Mouse (Mus musculus): ENCODE measurements around the gene Ehd1. TPM values are rescaled to one million over a fixed set of nuclear protein-coding genes. Genes with fewer than 3 reads are reported as not detected.

Gene Ehd1
- polyA plus RNA-seq, 1 experiment from 2014 or later: 63.8 TPM

DNA sequence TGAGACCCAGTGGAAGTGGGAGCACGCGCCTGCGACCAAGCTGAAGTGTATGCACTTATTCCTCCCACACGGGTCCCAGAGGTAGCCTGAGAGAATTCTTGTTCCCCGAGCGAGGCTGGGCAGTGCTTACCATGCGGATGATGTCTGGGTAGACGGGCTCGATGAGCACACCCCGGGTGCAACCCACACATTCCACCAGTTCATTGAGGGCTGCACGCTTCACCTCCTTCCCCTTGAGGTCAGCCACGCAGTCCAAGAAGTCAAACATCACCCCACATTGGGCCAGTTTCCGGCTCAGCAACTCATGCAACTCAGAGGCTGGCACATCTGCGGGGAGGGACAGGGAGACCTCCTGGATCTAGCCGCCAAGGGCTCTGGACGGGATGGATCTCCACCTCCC is 42.9 kb upstream of the Ehd1 start:
- TF ChIP-seq CTCF (IDR thresholded peaks at IDR 0.05; ENCODE audit: low read depth) (no peak), EP300 (optimal IDR thresholded peaks at IDR 0.05) (no peak)
- Histone ChIP-seq H3K27ac (replicated peaks) (no peak overlapping the region), H3K27me3 (ENCODE audit: control insufficient read depth, insufficient read depth, low read length) (no peaks in the 10 kb centered on the region), H3K4me2 (replicated peaks; ENCODE audit: low read depth) (no peak overlapping the region), H3K4me3 (ENCODE audit: low read depth, low read length) (no peak overlapping the region), H3K9ac (ENCODE audit: low read length) (no peak overlapping the region), H3K36me3 (ENCODE audit: control insufficient read depth, insufficient read depth, low read length) (peaks cover 6% of the 10 kb centered on the region; the same call in 1 of the 2 replicates), H3K9me3 (ENCODE audit: control insufficient read depth, low read length) (no peaks in the 10 kb centered on the region), H3K4me1 (replicated peaks; ENCODE audit: control insufficient read depth, insufficient read depth) (peaks cover 10% of the 10 kb centered on the region; the same call in 1 of the 2 replicates)
- 92% methylated on average over 16 of the region's 16 CpGs for WGBS
- ATAC-seq (ENCODE audit: low FRiP score, low TSS enrichment): no peak
- DNase-seq (ENCODE audit: low spot score): no peak

DNA sequence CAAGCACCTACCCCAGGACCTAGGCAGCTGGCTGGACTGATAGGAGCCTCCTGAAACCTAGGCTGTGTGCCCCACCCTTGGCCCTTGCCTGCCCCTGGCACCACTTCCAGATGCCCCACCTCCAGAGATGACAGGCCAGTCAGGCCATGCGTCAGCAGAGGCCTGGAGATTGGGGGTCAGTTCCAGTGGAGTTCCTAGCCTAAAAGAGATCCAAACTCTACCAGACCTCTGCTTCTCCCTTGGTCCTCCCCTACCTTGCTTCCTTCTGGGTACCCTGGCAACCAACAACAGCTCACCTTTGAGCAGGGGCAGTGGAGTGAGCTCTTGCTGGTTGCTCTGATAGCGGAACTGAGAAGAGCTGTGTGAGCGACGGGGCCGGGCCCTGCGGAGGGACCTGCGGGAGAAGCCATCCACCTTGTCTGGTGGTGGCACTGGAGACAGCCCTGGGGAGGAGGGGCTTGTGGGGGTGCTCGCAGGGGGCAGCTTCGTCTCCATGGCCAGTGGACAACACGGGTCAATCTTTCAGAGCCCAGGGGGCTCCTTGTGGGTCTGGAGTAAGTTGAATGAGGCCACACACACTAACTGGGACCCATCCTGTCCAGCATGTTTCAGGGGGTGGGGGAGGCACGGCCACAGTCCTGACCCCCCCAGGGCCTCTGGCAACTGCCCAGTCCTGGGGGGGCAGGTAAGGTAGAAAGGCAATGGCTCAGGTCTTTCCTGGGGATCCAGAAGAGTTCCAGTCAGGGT is 42.0 kb upstream of the Ehd1 start:
- TF ChIP-seq CTCF (IDR thresholded peaks at IDR 0.05; ENCODE audit: low read depth) (no peak), EP300 (optimal IDR thresholded peaks at IDR 0.05) (no peak)
- H3K27ac ChIP-seq (replicated peaks): no peak overlapping the region
- H3K4me3 ChIP-seq (ENCODE audit: low read depth, low read length): peak overlapping the region; percentile 75
- H3K4me2 ChIP-seq (replicated peaks; ENCODE audit: low read depth): peak overlapping the region; percentile 85
- peak; percentile 46 for DNase-seq (ENCODE audit: low spot score)
- H3K9me3 ChIP-seq (ENCODE audit: control insufficient read depth, low read length): no peaks in the 10 kb centered on the region
- H3K9ac ChIP-seq (ENCODE audit: low read length): peak overlapping the region; percentile 80
- 61% methylated on average over 11 of the region's 11 CpGs for WGBS
- no peaks in the 10 kb centered on the region for H3K27me3 ChIP-seq (ENCODE audit: control insufficient read depth, insufficient read depth, low read length)
- no peak for ATAC-seq (ENCODE audit: low FRiP score, low TSS enrichment)
- peaks cover 10% of the 10 kb centered on the region; the same call in 1 of the 2 replicates for H3K4me1 ChIP-seq (replicated peaks; ENCODE audit: control insufficient read depth, insufficient read depth)
- peaks cover 6% of the 10 kb centered on the region; the same call in 1 of the 2 replicates for H3K36me3 ChIP-seq (ENCODE audit: control insufficient read depth, insufficient read depth, low read length)

DNA sequence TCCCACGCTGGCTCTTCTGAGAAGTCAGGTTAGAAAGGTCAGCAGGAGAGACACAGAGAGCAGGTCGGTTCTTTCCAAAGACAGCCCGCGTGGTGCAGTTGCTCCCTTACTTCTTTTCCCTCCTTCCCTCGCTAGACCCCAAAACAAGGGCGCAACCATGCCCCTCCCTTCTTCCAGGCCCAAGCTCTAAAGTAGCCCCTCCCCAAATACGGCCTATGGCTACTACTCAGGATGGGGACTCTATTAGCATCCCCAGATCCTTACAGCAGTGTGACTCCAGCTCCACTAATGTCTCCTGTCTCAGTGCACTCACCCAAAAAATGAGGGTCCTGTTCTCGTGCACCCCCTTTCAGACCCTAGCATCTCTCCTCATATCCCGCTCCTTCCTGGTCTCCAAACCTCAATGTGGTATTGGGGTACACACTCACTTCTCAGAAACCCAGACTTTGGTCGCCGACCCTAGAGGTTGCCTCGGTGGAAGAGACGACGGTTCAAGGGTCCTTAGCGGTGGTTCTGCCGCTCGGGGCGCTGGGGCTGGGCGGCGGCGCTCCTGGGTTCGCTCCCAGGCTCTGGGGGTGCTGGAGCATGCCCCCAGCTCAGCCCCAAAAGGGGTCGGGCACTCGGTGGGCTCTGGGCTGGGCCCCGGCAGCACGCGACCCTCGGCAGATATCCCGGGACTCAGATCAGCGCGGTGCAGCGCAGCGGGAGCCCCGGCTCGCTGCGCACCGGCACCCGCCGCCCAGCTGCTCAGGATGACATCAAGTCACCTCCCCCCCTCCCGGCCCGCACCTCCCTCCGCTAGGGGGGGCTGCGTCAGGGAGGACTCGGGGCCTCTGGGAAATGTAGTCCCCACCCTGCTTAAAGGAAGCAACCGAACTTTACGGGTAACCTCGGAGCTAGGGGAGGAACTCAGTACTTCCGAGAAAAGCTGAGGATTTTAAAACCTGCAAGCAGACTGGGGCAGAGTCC is 41.2 kb upstream of the Ehd1 start, which contains the start of gene Ppp2r5b:
TSS of gene Ppp2r5b (minus strand) at position 789 of the 969 bp plus-strand sequence.
- Histone ChIP-seq H3K9ac (ENCODE audit: low read length) (peak within 1 kb of the TSS; percentile 80), H3K9me3 (ENCODE audit: control insufficient read depth, low read length) (no peaks in the 10 kb centered on the region), H3K4me3 (ENCODE audit: low read depth, low read length) (peak within 1 kb of the TSS; percentile 75), H3K36me3 (ENCODE audit: control insufficient read depth, insufficient read depth, low read length) (peaks cover 6% of the 10 kb centered on the region; the same call in 1 of the 2 replicates), H3K27me3 (ENCODE audit: control insufficient read depth, insufficient read depth, low read length) (no peaks in the 10 kb centered on the region), H3K27ac (replicated peaks) (peak within 1 kb of the TSS; percentile 96), H3K4me1 (replicated peaks; ENCODE audit: control insufficient read depth, insufficient read depth) (peaks cover 10% of the 10 kb centered on the region; the same call in 1 of the 2 replicates), H3K4me2 (replicated peaks; ENCODE audit: low read depth) (peak within 1 kb of the TSS; percentile 85)
- TF ChIP-seq EP300 (optimal IDR thresholded peaks at IDR 0.05) (no peak), CTCF (IDR thresholded peaks at IDR 0.05; ENCODE audit: low read depth) (peak; percentile 72)
- peak; percentile 96 for DNase-seq (ENCODE audit: low spot score)
- ATAC-seq (ENCODE audit: low FRiP score, low TSS enrichment): peak; percentile 90
- WGBS: 4% methylated on average over 48 of the region's 48 CpGs

DNA sequence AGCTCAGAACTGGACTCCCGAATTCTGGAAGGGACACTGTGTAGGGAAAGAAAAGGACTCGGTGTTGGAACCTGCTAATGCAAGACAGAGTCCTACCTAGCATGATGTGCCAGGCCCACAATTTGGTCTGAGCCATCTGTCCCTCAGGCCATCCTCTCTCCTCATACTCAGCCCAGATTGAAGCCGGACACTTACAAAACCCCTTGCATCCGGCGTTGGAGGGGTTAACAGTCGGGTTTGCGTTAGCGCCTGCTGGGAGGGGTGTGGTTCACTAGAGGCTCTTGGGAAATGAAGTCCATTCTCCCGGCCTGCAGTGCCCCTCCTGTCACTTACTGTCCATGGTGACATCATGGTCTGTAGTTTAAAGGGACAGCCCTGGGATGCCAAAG is 40.5 kb upstream of the Ehd1 start:
- 1% methylated on average over 9 of the region's 9 CpGs for WGBS
- TF ChIP-seq CTCF (IDR thresholded peaks at IDR 0.05; ENCODE audit: low read depth): no peak
- peak; percentile 57 for TF ChIP-seq EP300 (optimal IDR thresholded peaks at IDR 0.05)
- Histone ChIP-seq H3K36me3 (ENCODE audit: control insufficient read depth, insufficient read depth, low read length) (peaks cover 6% of the 10 kb centered on the region; the same call in 1 of the 2 replicates), H3K4me2 (replicated peaks; ENCODE audit: low read depth) (peak overlapping the region; percentile 85), H3K27ac (replicated peaks) (peak overlapping the region; percentile 96), H3K27me3 (ENCODE audit: control insufficient read depth, insufficient read depth, low read length) (no peaks in the 10 kb centered on the region), H3K9ac (ENCODE audit: low read length) (peak overlapping the region; percentile 80), H3K9me3 (ENCODE audit: control insufficient read depth, low read length) (no peaks in the 10 kb centered on the region), H3K4me1 (replicated peaks; ENCODE audit: control insufficient read depth, insufficient read depth) (peaks cover 10% of the 10 kb centered on the region; the same call in 1 of the 2 replicates), H3K4me3 (ENCODE audit: low read depth, low read length) (peak overlapping the region; percentile 75)
- ATAC-seq (ENCODE audit: low FRiP score, low TSS enrichment): peak; percentile 85
- peak; percentile 88 for DNase-seq (ENCODE audit: low spot score)

DNA sequence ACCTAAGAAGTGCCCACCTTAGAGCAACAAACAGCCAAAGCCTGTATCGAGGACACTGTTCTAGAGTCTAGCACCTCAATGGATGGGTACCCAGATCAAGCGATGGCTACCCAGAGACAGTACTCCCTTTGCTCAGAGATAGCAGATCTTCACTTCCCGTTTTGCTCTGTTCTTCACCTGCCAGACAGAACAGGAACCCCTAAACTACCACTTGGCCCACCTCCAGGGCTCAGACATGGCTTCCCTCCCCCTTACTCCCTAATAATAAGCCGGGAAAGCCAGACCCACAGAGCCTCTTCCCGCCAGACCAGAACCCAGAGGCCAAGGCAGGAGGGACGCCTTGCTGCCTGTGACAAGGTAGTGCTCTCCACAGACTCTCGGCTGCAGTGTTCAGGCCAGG is 39.7 kb upstream of the Ehd1 start:
- TF ChIP-seq CTCF (IDR thresholded peaks at IDR 0.05; ENCODE audit: low read depth) (no peak), EP300 (optimal IDR thresholded peaks at IDR 0.05) (no peak)
- Histone ChIP-seq H3K27me3 (ENCODE audit: control insufficient read depth, insufficient read depth, low read length) (no peaks in the 10 kb centered on the region), H3K27ac (replicated peaks) (no peak overlapping the region), H3K36me3 (ENCODE audit: control insufficient read depth, insufficient read depth, low read length) (peaks cover 6% of the 10 kb centered on the region; the same call in 1 of the 2 replicates), H3K4me3 (ENCODE audit: low read depth, low read length) (no peak overlapping the region), H3K9ac (ENCODE audit: low read length) (no peak overlapping the region), H3K9me3 (ENCODE audit: control insufficient read depth, low read length) (no peaks in the 10 kb centered on the region), H3K4me2 (replicated peaks; ENCODE audit: low read depth) (no peak overlapping the region), H3K4me1 (replicated peaks; ENCODE audit: control insufficient read depth, insufficient read depth) (peaks cover 10% of the 10 kb centered on the region; the same call in 1 of the 2 replicates)
- DNase-seq (ENCODE audit: low spot score) (no peak), ATAC-seq (ENCODE audit: low FRiP score, low TSS enrichment) (no peak)
- 72% methylated on average over 7 of the region's 7 CpGs for WGBS
